Mouse (Mus musculus) bone marrow, adult 2 months (tissue): ENCODE measurements at regions not wholly inside any gene's neighbourhood (a gene's known extent, or its start where the extent isn't known, plus 50 kb on each side); places are given as distances from the start of the nearest gene placed in this dataset.

ENCODE experiments used
- H3K27ac ChIP-seq: fragments of 200-500 bp; 2 replicates; pipeline ENCODE4 v1.5.1; 2012; ENCODE audit warnings: low read depth, mild to moderate bottlenecking, control low read depth, inconsistent platforms, low read length; ENCODE audit not compliant: control insufficient read depth, poor library complexity, insufficient read depth
- H3K4me1 ChIP-seq: fragments of 200-500 bp; 2 replicates; pipeline ENCODE4 v1.6.1; 2011; ENCODE audit warnings: low read length; ENCODE audit not compliant: control insufficient read depth, insufficient read depth
- H3K4me3 ChIP-seq: fragments of 200-500 bp; replicated peaks from 2 replicates; pipeline ENCODE3; 2011; ENCODE audit warnings: mild to moderate bottlenecking, low read depth, low read length, control low read depth; ENCODE audit not compliant: control insufficient read depth
- CTCF ChIP-seq: fragments of 200-500 bp; IDR thresholded peaks from 2 replicates; pipeline ENCODE4 v1.5.1; 2011; ENCODE audit warnings: low read length, control low read depth; ENCODE audit not compliant: control insufficient read depth, insufficient read depth
- POLR2A ChIP-seq: fragments of 200-500 bp; IDR thresholded peaks from 2 replicates; pipeline ENCODE4 v1.6.1; 2011; ENCODE audit warnings: low read depth, mild to moderate bottlenecking, control low read depth, low read length, borderline replicate concordance; ENCODE audit not compliant: control insufficient read depth
- WGBS: fragments of 180-500 bp; shearing (Covaris S2); methylation state at CpG from one replicate; pipeline ENCODE4 v1.1.7; 2018; 5-methylcytosine and 5-hydroxymethylcytosine counted together

GRCm38 (mm10) chr7:136457171-136457570 lies 437.2 kb upstream of the Mgmt start:
- no peak overlapping the region for H3K4me3 ChIP-seq
- no peaks in the 10 kb centered on the region for H3K4me1 ChIP-seq
- no peak overlapping the region for H3K27ac ChIP-seq
- TF ChIP-seq POLR2A (no peak), CTCF (no peak)
- WGBS = 45% methylated on average over 7 of the region's 7 CpGs

- no peak overlapping the region for H3K4me3 ChIP-seq
- no peak overlapping the region for H3K27ac ChIP-seq
- no peaks in the 10 kb centered on the region for H3K4me1 ChIP-seq
- no peak for TF ChIP-seq POLR2A
- no peak for TF ChIP-seq CTCF
- WGBS = 85% methylated on average over 10 of the region's 10 CpGs
These were observed 436.5 kb upstream of the Mgmt start for GRCm38 (mm10) chr7:136457867-136458448.

GRCm38 (mm10) chr7:136477135-136477534 lies 417.3 kb upstream of the Mgmt start:
- Histone ChIP-seq H3K4me3 (no peak overlapping the region), H3K4me1 (no peaks in the 10 kb centered on the region), H3K27ac (no peak overlapping the region)
- TF ChIP-seq POLR2A (no peak), CTCF (no peak)
- 71% methylated on average over 4 of the region's 4 CpGs for WGBS

- Histone ChIP-seq H3K4me1 (no peaks in the 10 kb centered on the region), H3K4me3 (no peak overlapping the region), H3K27ac (no peak overlapping the region)
- no peak for TF ChIP-seq POLR2A
- TF ChIP-seq CTCF = no peak
- WGBS = 75% methylated on average over 13 of the region's 13 CpGs
These were observed 413.7 kb upstream of the Mgmt start for GRCm38 (mm10) chr7:136480641-136481202.

- Histone ChIP-seq H3K4me1 (no peaks in the 10 kb centered on the region), H3K27ac (no peak overlapping the region)
- TF ChIP-seq CTCF (no peak), POLR2A (no peak)
These were observed 411.2 kb upstream of the Mgmt start for GRCm38 (mm10) chr7:136483237-136483636.

DNA sequence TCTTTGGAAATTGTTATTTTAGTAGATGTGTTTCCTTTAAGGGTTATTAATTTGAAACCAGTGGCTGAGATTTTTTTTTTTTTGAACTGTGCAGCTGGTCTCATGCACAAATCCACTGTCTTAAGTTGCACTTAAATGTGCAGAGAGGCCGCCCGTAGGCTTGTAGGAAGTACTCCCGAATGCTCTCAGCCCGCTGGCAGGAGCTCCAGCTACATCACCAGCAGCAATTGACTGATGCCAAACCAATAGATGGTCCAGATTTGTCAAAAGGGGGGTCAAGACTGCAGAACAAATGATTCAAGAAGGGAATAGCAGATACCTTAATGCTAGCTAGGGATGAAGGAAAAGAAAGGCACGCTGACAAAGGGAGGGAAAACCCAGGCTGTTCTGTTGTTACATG lies 406.9 kb upstream of the Mgmt start:
- no peak overlapping the region for H3K27ac ChIP-seq
- H3K4me3 ChIP-seq = no peak overlapping the region
- no peaks in the 10 kb centered on the region for H3K4me1 ChIP-seq
- WGBS = 60% methylated on average over 5 of the region's 5 CpGs
- TF ChIP-seq POLR2A (no peak), CTCF (no peak)

More at GRCm38 (mm10) chr7:136483237-136483636, 411.2 kb upstream of the Mgmt start:
- no peak overlapping the region for H3K4me3 ChIP-seq

DNA sequence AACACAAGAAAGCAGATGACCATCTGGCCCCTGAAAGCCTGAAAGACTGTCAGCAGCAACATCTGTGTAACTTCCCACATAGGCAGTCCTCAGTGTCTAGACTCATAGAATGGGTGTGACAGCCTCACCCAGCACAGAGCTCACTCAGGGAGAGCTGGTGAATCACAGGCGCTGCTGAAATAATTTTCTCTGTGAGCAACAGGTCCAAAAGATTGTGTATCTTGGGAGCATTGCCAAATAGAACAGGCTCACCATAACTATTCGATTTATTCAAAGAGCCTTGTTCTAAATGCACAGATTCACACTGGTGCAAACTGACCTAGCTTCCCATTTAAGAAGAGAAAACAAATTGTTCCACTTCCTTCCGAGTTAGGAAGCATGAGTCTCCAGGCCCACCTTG lies 399.6 kb upstream of the Mgmt start:
- TF ChIP-seq POLR2A (no peak), CTCF (no peak)
- Histone ChIP-seq H3K27ac (no peak overlapping the region), H3K4me1 (no peaks in the 10 kb centered on the region), H3K4me3 (no peak overlapping the region)
- WGBS = 67% methylated on average over 3 of the region's 3 CpGs

GRCm38 (mm10) chr7:136496335-136497242 lies 397.8 kb upstream of the Mgmt start:
- no peak overlapping the region for H3K27ac ChIP-seq
- 38% methylated on average over 19 of the region's 19 CpGs for WGBS
- no peak for TF ChIP-seq CTCF
- TF ChIP-seq POLR2A = no peak
- H3K4me3 ChIP-seq = no peak overlapping the region
- no peaks in the 10 kb centered on the region for H3K4me1 ChIP-seq
